Mouse (Mus musculus): Measurements from ENCODE around the gene Fgf11.

Fgf11 gene

DNA sequence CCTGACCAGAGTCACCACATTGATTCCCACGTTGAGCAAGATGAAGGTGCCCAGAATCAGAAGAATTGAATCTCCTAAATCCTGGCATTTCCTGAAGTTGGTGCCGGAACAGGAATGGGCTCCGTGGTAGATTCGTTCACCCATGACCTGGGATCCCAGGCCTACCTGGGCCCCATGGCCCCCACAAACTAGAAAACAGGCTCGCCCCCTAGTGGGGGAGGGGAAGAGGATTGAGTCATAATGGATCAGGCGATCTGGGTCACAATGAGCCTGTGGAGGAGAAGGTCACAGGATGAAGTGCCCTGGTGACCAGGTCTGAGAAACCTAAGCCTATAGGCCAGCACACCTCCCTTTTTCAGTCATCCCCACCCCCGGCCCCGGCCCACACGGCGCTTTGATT lies 13.5 kb upstream of the Fgf11 start, which contains the start of gene Gm39566:
Gene Gm39566 (minus strand): TSS at position 144 of the 400 bp plus-strand sequence.
- no peak for DNase-seq (ENCODE audit: low spot score)

DNA sequence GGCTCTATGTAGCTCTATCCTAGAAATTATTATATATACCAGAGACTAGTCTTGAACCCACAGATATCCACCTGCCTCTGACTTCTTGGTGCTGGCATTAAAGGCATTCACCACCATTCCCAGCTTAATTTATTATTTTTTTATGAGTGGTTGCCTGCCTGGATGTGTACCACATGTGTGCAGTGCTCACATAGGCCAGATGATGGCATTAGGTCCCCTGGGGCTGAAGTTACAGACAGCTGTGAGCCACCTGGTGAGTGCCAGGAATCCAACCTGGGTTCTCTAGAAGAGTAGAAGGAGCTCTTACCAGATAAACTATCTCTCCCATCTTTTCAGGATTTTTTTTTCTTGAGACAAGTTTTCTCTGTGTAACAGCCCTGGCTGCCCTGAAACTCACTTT lies 8.6 kb upstream of the Fgf11 start:
- no peak for DNase-seq (ENCODE audit: low spot score)

DNA sequence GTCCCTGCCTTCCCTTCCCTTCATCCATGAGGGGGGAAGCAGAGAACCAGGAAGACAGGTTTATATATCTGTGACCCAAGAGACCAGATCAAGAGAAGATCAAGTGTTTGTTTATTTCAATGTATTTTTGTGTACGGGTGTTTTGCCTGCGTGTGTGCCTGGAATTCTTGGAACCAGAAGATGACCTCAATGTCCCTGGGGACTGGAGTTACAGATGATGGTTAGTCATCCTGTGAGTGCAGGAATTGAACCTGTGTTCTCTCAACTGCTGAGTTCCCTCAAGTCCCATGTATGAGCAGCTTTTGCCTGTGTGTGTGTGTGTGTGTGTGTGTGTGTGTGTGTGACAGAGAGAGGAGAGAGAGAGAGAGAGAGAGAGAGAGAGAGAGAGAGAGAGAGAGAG lies 6.0 kb upstream of the Fgf11 start:
- no peak for DNase-seq (ENCODE audit: low spot score)

DNA sequence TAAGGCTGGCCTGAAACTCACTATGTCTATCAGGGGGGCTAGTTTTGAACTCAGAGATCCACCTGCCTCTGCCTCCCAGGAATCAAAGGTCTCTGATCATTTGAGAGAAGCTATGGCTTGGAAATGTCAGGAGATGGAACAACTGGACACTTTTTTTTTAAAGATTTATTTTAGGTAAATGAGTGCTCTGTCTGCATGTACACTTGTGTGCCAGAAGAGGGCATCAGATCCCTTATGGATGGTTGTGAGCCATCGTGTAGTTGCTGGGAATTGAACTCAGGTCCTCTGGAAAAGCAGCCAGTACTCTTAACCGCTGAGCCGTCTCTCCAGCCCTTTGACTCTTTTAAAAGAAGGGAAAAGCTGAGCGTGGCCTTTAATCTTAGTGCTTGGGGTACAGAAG lies 4.7 kb upstream of the Fgf11 start:
- no peak for DNase-seq (ENCODE audit: low spot score)

DNA sequence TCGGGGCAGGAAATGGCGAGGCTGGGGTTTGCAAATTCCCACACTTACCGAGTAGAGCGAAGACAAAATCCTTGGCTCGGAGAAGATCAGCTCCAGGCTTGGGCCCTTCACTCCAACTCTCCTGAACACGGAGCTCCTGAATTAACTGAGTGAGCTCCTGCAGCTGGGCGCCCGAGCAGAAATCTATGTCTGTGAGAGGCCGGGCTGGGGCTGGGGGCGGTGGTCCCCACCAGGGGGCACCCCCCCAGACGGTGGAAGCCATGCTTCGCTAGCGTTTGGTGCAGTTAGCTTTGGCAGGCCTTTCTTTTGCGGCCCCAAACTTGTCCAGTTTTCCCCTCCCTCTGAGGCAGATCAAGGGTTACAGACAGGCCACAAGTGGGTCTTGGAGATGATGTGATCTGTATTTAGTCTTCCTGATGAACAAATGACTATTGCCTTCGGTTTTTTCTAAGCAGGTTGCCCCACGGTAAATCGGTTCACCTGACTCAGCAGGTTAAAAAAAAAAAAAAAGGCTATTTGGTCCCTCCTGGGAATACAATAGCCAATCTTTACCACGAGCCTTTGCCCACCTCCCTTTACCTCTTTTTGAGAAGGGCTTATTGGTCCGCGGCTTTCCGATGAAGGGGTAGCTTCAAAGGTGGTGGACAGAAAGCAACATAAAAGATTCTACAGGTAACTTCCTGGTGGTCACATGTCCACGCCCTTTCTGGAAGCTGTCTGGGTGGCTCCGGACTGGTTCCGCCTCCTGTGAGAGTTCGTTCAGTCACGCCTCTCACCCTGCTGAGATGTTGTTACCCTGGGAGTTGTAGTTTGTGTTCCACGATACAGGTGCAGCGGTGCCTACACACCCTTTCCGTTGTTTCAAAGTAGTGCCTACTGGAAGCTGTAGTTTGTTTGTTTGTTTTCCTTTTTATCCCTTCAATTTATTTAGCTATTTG lies 3.6 kb upstream of the Fgf11 start, which contains the start of gene Tmem102:
Gene Tmem102 (minus strand): TSS at position 653 of the 938 bp plus-strand sequence.
- DNase-seq (ENCODE audit: low spot score): no peak

DNA sequence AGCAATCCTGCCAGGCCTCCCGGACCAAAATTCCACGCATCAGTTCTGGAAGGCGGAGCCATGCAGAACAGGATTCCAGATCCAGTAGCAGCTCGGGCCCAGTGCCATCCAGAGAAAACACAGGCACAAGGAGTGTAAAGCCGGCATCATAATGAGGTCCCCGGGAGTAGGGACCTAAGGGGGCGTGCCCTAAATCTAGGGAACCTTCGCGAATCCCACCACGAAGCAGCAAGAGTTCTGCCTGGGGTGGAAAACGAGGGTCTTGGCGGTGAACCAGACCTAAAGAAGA lies 2.9 kb upstream of the Fgf11 start:
- no peak for DNase-seq (ENCODE audit: low spot score)

DNA sequence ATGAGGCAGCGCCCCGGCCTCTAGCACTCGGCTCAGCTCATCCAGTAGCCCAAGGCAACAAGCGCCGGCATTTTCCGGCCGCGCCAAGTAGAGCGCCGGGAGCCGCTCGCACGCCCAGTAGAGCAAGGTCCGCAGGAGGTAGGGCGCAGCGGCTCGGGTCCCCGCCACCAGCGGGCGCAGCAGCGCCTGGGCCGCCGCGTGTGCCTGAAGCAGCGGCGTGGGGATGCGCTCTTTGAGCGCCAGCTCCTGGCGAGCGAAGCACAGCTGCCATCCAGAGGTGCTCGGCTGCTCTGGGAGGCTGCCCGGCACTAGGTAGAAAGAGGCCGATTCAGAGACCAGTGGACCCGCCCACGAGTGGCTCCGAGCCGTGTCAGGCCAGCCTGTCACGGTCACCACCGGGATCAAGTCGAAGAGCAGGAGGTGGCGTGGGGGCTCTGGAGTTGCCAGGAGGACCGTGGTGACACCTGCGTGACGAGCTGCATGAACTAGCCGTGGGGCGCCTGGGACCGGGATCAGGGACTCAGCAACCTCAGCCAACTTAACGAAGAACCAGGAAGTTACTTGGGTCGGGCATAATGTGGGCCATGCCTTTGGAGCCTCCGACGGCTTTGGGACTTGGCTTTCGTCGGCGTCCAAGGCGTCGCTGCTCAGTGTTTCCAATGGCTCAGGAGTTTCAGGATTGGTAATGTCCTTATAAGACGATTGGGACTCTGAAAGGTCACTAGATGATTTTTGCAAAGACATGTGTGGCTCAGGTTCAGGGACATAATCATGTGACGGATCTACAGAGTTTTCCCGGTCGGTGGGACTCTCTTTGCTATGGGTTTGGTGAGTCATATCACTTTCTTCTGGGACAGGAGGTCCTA lies 2.4 kb upstream of the Fgf11 start:
- peak; percentile 73 for DNase-seq (ENCODE audit: low spot score)

DNA sequence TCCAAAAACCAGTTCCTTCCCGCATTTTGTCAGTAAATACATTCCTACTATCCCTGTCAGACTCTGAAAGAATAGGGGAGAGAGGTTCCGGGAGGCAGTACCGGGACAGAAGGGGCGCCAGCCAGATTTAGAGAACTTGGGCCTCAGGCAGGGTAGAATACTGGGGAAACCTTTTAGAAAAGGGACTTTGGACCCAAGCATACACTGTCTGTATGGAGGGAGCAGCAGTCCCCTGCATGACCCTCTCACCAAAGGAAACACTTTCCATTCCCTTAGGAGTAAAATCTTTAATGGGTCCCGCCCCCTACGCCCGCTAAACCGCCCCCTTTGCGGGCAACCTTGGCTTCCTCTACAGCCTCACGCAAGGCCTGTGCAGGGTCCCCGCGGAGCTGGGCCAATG lies 1.7 kb upstream of the Fgf11 start:
- no peak for DNase-seq (ENCODE audit: low spot score)

DNA sequence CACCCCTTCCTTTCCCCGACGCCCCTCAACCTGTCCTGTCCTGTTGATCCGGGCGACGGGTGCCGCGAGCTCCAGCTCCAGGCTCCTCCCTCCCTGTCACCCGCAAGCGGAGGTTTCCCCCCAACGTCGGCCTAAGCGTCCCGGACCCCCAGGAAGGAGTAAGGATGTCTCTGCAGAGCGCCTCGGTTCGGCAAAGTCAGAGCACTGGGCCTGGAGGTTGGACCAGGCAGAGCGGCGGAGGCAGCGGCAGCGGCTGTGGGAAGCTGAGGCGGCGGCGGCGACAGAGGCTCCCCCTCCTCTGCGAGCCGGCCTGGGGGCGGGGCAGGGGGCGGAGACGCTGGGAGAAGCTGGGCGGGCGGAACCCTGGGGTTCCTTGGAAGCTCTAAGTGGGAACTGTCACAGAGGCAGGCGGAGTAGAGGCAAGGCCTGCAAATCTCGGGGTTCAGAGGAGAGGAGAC lies 1.0 kb upstream of the Fgf11 start:
- peak; percentile 57 for DNase-seq (ENCODE audit: low spot score)

DNA sequence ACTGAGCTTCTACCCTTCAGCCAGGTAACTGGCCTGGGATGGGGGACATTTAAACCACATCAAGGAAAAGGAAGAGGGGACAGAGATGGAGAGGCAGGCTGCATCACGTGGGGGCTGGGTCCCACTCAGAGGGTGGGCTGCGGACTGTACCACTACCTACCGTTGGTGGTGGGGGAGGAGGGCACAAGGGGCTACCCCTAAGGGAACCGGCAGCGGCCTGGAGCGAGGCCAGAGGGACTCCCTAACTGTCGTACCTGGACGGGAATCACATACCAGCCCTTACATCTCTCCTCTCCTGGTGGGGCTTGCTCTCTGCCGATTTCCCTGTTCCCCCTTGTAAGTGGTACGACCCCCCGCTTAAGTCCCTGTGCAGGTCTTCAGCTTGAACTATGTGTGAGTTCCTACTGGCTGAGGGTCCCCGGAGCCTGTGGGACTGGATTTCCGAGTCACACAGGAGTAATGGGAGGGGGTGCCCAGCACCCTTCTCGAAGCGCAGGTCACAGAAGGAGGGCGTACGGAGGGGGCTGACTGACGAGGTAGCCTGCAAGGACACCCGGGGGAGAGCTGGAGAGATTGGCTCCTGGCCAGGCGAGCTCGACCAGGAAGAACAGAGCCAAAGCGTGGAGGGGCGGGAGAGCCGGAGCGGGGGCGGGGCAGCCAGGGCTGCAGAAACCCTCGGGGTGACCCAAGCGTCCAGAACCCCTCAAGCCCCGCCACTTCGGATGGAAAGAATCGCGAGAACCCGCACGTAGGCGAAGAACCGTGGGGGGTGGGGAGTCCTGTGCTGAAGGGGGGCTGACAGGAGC lies 1.1 kb downstream of the Fgf11 start:
- DNase-seq (ENCODE audit: low spot score): no peak

DNA sequence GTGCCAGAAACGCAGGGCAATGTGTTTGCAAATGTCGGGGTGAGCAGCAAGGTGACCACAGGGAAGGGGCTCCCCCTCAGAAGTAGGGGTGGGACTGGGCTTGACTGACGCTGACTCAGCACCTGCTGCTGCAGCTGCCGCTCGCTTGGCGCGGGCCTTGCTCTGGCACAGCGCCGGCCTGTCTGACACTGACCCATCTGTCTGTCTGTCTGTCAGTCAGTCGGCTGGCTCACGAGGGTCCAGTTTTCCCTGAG lies 1.6 kb downstream of the Fgf11 start:
- DNase-seq (ENCODE audit: low spot score): no peak

DNA sequence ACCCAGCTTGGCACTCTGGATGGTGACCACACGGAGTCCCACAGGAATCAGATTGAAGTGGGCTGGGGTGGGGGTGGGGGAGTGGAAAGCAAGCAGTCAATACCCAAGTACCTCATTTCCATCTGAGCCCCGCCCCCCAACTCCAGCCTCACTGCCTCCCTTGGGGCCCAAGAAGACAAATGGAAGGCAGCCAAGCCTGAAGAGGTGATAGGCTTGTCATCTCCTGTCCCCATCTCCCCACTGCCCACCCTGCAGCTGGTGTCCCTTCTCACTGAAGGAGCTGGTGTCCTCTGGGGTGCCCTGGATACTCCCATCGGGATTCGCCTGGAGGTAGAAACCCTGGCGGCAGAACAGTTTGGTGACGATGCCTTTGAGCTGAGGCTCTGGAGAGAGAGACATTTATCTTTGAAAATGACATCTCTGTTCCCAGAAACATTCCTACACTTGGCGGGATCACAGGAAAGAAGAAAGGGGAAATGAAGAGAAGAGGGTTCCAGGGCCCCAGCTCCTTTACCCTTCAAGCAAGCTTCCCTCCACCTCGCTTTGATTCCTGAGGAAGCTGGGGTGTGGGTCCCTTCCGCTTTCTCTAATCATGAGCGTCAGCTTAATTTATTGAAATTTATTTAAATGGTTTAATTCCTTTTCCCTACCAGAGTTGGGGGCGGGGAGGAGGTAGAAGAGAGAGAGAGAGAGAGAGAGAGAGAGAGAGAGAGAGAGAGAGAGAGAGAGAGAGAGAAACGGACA lies 2.1 kb downstream of the Fgf11 start:
- DNase-seq (ENCODE audit: low spot score): no peak

DNA sequence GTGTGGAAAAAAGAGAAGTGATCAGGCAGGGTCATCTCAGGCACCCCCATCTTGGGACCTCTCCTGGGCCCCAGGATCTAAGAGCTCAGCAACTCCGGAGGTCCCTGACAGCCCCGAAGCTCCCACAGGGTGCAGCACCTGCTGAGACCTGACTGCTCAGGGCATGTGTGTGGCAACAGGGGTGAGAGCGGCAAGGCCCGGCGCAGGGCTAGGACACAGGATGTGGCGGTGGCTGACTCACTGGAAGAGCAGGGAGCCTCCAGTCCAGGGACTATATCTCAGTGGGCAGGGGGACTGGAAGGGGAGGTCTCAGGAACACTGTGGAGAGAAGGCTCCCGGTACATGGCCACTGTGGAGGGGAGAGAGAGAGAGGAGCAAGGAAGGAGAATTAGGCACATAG lies 3.7 kb downstream of the Fgf11 start:
- DNase-seq (ENCODE audit: low spot score): no peak

DNA sequence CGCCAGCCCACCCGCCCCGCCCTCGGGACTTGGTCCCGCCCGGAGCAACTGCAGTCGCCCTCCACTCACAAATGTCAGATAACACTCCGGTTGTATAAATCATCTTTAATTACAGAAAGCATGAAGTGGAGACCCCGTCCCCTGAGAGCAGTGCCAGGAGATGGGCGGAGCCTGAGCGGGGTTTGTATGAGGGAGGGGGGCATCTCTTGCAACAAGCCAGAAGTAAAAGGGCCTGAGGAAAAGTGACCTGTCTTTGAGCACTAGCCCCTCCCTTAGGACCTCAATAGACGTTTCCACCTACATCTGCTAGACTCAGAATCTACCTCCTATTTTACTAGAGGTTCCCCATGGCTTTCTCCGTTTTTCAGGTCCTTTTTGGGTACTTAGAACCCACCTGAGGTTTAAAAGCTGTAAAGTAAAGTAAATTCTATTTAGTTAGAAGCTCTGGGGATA lies 5.6 kb downstream of the Fgf11 start:
- DNase-seq (ENCODE audit: low spot score): no peak

DNA sequence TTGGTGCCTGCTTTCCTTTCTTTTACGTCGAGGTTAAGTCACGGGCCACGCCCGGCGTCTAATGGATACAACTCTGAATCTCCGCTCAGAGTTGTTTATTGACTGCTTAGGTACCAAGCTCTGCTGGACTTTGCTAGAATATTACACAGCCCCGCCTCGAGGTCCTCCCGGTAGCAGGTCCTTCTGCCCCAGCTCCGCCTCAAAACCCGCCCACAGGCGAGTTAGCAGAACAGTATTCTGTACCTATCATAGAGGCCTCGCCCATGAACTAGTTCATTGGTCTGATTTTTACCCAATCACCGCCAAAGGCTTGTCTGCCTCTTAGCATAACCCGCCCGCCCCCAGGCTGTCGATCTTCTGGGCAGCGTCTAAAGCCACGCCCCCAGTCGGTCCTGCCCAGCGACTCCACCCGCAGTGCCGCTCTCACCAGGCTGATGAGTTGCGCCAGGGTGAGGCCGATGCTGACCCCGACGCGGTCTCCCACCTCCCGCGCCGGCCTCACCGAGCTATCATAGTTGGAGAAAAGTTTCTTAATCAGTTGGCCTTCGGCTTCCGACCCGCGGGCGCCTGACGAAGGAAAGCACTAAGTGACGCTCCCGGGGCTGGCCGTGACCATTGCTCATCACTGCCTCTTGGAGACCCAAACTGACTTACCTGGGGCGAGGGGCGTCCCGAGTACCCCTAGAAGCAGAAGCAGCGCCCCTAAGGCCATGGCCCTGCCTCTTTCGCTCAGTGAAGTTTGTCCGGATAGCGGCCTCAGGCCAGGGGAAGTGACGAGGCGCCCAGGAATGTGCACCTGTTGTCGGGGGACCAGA lies 6.3 kb downstream of the Fgf11 start, which contains the start of gene Chrnb1:
Gene Chrnb1 (minus strand): TSS at position 776 of the 815 bp plus-strand sequence.
- peak; percentile 92 for DNase-seq (ENCODE audit: low spot score)

DNA sequence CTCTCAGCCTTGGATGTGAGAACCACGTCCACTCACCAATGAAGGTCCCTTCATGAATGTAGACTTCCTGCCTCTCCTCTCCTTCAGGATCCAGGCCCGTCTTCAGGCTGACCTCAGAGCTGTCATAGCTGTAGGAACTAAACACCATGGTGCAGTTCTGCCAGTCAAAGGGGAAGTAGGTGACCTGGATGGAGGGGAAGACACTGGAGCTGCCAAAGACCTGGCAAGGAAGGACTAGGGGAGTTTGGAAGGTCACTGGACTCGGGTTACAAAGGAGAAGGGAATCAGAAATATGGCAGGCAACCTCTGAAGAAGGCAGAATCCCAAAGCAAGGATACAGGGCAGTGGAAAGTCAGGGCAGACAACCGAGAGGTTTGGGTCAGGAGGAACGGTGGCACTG lies 8.2 kb downstream of the Fgf11 start:
- DNase-seq (ENCODE audit: low spot score): no peak

DNA sequence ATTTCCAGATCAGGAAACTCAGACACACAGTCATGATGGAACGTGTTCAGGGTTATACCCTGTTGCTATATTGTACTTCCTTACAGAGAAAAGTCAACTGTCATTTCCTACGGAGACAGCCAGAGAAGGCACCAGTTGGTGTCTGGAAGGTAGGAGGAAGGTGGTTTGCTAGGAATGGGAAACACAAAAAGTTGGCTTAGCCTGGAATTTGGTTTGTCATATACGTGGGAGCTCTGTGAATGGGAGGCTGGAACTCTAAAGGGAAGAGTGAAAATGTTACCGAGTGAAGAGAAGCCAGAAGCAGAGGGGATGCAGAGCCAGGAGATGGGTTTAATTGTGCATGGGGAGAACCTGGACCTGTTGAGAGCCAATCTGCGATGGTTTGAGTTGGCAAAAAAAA lies 10.2 kb downstream of the Fgf11 start:
- DNase-seq (ENCODE audit: low spot score): no peak

DNA sequence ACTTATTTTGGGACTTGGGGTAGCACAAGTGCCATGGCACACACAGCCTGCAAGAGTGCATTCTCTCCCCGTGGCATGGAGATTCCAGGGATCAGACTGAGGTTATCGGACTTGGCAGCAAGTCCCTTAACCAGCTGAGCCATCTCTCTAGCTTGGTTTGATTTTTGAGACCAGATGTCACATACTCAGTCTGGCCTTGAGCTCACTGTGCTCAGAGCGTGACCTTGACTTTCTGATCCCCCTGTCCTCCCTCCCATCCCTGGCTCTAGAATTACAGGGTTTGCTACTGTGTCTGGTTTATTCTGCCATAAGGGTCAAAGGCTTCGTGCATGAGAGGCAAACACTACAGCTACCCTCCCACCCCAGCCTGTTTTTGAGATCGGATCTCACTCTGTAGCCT lies 12.2 kb downstream of the Fgf11 start:
- no peak for DNase-seq (ENCODE audit: low spot score)

DNA sequence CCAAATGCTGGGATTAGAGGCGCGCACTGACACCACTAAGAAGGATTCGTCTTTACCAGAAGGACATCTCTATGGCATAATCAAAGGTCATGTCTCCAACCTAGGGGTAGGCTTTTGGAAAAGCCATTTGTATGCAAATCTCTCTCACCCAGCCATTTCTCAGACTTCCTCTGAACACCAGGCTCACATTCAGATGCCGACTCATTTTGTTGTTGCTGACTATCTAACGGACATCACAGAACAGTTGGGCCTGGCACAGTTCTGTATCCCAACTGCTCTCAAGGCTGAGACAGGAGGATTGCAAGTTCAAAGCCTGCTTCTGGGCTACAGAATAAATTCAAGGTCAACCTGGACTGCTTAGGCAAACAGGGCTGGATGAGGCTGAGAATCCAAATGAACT lies 14.4 kb downstream of the Fgf11 start:
- no peak for DNase-seq (ENCODE audit: low spot score)

DNA sequence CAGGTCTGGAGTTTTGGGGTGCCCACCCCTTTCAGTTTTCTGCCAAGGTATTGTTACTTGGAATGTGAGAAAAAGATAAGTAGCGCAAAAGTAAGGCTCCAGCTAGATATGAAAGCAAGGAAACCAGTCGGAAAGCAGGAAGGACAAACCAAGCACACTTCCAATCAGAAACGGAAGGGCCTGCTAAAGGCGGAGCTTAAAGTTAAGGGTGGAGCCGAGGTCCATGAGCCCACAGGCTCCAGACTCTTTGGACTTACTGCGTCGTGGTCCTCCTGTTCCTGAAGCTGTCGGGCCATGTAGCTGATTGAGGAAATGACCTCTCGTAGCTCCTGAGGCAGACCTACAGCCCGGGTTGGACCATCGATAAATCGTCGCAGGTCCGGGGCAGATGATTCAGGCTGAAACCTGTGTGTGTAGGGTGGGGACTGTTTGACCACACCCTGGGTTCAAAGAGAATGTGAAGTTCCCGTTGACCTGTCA lies 16.8 kb downstream of the Fgf11 start:
- no peak for DNase-seq (ENCODE audit: low spot score)

DNA sequence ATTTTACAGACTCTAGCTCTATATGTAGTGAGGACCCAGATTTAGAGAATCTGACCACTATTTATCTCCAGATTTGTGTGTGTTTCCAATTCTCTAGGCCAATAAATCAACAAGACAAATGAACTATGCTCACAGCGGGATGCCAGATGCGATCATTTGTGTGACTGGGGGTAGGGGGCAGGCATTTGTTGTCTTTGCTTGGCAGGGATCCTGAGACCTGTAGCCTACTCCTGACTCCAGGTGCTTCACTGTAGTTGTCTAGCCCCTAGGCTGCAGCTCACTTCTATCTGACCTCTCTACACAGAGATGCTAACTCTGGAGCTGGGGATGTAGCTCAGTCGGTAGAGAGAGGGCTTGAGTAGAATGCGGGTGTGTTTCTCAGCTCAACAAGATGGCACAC lies 19.8 kb downstream of the Fgf11 start:
- DNase-seq (ENCODE audit: low spot score): no peak
